Mouse (Mus musculus) kidney, adult 2 months (tissue): ENCODE results near the gene BC048679. TPM values are rescaled to one million over a fixed set of nuclear protein-coding genes. Genes with fewer than 3 reads are reported as not detected.
A peak's percentile ranks its signal among the peaks of the same experiment; 100 is the strongest.

Experiments
- DNase-seq: peaks from one replicate; pipeline ENCODE4 v3.0.0; 2021
- H3K27ac ChIP-seq: fragments of 200-500 bp; 2 replicates; pipeline ENCODE4 v1.5.1; 2012; ENCODE audit warnings: low read depth, low read length, control low read depth, inconsistent platforms; ENCODE audit not compliant: insufficient read depth
- H3K27me3 ChIP-seq: fragments of 200-500 bp; replicated peaks from 2 replicates; pipeline ENCODE4 v1.6.1; 2012; ENCODE audit warnings: mild to moderate bottlenecking, moderate library complexity, low read length, inconsistent platforms; ENCODE audit not compliant: control insufficient read depth, insufficient read depth
- H3K36me3 ChIP-seq: fragments of 200-500 bp; 2 replicates; pipeline ENCODE4 v1.6.1; 2012; ENCODE audit warnings: mild to moderate bottlenecking, moderate library complexity, low read length, inconsistent platforms; ENCODE audit not compliant: control insufficient read depth, insufficient read depth
- H3K4me1 ChIP-seq: fragments of 200-500 bp; 2 replicates; pipeline ENCODE4 v1.6.1; 2011; ENCODE audit warnings: low read length; ENCODE audit not compliant: control insufficient read depth, insufficient read depth
- H3K4me3 ChIP-seq: fragments of 200-500 bp; 2 replicates; pipeline ENCODE4 v1.5.1; 2011; ENCODE audit warnings: mild to moderate bottlenecking, low read depth, low read length, control low read depth; ENCODE audit not compliant: insufficient read depth
- CTCF ChIP-seq: fragments of 200-500 bp; conservative IDR thresholded peaks from 2 replicates; pipeline ENCODE4 v1.5.1; 2011; ENCODE audit warnings: low read depth, mild to moderate bottlenecking, control low read depth, low read length, moderate library complexity, mixed read lengths; ENCODE audit not compliant: insufficient read depth, insufficient read length
- POLR2A ChIP-seq: fragments of 200-500 bp; IDR thresholded peaks from one replicate; pipeline ENCODE4 v1.6.1; 2011; ENCODE audit warnings: low read depth, low read length, control low read depth
- WGBS: fragments of 180-500 bp; shearing (Covaris S2); methylation state at CpG from one replicate; pipeline ENCODE4 v1.1.7; 2018; 5-methylcytosine and 5-hydroxymethylcytosine counted together
- polyA plus RNA-seq: library from polyadenylated mRNA; depleted of rRNA; stranded (reverse); fragments of >200 nt; gene quantifications from 2 replicates; pipeline ENCODE4 v1.2.3, GENCODE M21; 2012

Gene BC048679
- polyA plus RNA-seq, 1 experiment = 1.0 TPM

GRCm38 (mm10) chr7:81528918-81529317, 30.8 kb upstream of the BC048679 start:
- H3K4me1 ChIP-seq = peaks cover 8% of the 10 kb centered on the region; the same call in 1 of the 2 replicates
- no peaks in the 10 kb centered on the region for H3K27me3 ChIP-seq
- no peak overlapping the region for H3K27ac ChIP-seq
- peaks cover 2% of the 10 kb centered on the region for H3K36me3 ChIP-seq
- TF ChIP-seq POLR2A = no peak
- TF ChIP-seq CTCF = no peak
- H3K4me3 ChIP-seq = no peak overlapping the region
- 70% methylated on average over 8 of the region's 8 CpGs for WGBS
- DNase-seq = no peak

DNA sequence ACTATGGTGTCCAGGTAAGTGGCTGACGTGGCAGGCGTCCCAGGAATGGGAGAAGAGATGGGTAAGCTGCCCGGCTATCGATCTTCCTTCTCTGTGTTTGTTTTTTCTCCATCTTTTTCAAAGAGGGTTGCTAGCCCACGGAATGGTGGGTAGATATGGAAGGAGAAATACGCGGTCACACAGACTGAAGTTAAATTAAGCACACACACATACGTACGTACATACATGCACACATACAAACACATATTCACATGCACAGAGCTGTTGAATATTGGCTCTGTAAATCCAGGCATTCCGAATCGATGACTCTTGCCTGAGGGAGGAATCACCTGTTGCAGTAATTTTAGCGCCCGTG, 25.6 kb upstream of the BC048679 start:
- Histone ChIP-seq H3K36me3 (no peaks in the 10 kb centered on the region), H3K27ac (peak overlapping the region; percentile 59; the same call in 1 of the 2 replicates), H3K4me1 (peaks cover 13% of the 10 kb centered on the region), H3K27me3 (no peaks in the 10 kb centered on the region), H3K4me3 (peak overlapping the region; percentile 98)
- TF ChIP-seq CTCF = no peak
- TF ChIP-seq POLR2A = no peak
- 3% methylated on average over 13 of the region's 13 CpGs for WGBS
- DNase-seq = no peak

- DNase-seq = peak; percentile 93
- under 1% methylated on average over 31 of the region's 31 CpGs for WGBS
Measured at GRCm38 (mm10) chr7:81523008-81523662, 25.1 kb upstream of the BC048679 start.

DNA sequence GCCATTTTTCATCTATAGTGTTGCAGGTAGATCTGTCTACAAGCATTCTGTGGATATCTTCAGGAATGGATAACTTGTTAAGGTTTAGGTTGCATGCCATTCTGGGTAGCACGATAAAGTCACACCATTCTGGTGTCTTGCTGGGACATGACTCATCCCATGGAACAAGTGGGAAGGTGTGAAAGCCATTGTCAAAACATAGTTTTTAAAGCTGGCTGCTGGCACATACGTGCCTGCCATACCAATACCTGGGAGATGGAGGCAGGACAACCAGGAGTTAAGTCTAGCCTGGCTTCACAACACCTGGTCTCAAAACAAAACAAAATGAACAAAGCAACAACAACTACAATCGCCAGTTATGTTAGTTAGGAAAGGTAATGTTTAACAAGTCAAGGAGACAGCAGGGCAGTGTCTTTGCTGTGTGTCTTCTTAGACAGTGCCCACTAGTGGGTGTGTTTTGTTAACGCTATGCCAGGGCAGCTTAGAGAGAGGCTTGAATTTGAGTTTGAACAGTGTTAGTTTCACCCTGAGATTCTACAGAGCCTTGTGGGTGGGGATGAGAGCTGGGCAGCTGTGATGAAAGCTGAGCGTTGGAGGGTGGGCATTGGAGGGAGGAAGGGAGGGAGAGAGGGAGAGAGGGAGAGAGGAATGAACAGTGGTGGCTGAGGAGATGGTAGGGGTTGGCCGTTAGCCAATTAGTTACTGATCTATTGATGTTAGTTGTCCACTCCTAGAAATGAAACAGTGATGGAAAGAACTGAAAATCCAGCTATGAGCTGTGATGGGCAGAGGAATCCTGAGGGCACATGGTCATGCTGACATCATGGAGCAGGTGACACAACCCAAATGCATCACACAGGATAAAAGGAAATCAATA, 18.3 kb upstream of the BC048679 start:
- WGBS = 43% methylated on average over 6 of the region's 6 CpGs
- no peaks in the 10 kb centered on the region for H3K36me3 ChIP-seq
- no peak for TF ChIP-seq POLR2A
- no peak; the same call in 1 of the 2 replicates for TF ChIP-seq CTCF
- H3K4me1 ChIP-seq = no peaks in the 10 kb centered on the region; the same call in 1 of the 2 replicates
- H3K27ac ChIP-seq = no peak overlapping the region
- H3K27me3 ChIP-seq = no peaks in the 10 kb centered on the region
- no peak overlapping the region for H3K4me3 ChIP-seq
- DNase-seq = peak; percentile 72

More at GRCm38 (mm10) chr7:81523008-81523662, 25.1 kb upstream of the BC048679 start:
- Histone ChIP-seq H3K27ac (peak overlapping the region; percentile 81), H3K36me3 (no peaks in the 10 kb centered on the region), H3K4me1 (peaks cover 13% of the 10 kb centered on the region), H3K4me3 (peak overlapping the region; percentile 98), H3K27me3 (no peaks in the 10 kb centered on the region)
- TF ChIP-seq POLR2A (peak; percentile 78), CTCF (no peak)

- Histone ChIP-seq H3K4me3 (no peak overlapping the region), H3K27me3 (no peaks in the 10 kb centered on the region), H3K27ac (no peak overlapping the region), H3K4me1 (no peaks in the 10 kb centered on the region; the same call in 1 of the 2 replicates), H3K36me3 (no peaks in the 10 kb centered on the region)
- peak; percentile 50 for DNase-seq
- TF ChIP-seq CTCF (no peak), POLR2A (no peak)
- 29% methylated on average over 13 of the region's 13 CpGs for WGBS
Measured at GRCm38 (mm10) chr7:81514906-81515590, 17.0 kb upstream of the BC048679 start.

DNA sequence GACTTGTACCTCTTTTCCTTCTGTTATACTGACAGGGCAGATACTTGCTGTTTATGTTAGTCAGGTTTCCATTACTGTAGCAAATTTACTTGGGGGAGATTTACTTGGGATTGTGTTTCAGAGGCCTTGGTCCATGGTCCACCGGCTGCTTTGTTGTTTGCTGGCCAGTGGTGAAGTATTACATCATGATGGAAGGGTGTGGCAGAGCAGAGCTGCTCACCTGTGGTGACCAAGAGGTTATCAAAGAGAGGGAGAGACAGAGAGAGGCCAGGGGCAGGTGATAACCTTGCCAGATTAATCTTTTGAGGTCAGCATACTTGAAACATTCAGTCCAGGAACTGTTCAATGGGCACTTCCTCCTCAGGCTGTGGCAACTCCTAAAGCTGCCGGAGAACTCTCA, 3.0 kb upstream of the BC048679 start:
- Histone ChIP-seq H3K4me3 (no peak overlapping the region), H3K4me1 (no peaks in the 10 kb centered on the region), H3K36me3 (no peaks in the 10 kb centered on the region), H3K27ac (no peak overlapping the region), H3K27me3 (no peaks in the 10 kb centered on the region)
- no peak for DNase-seq
- TF ChIP-seq POLR2A (no peak), CTCF (no peak)
- WGBS = 63% methylated on average over 2 of the region's 2 CpGs
